Mouse (Mus musculus) brown adipose tissue, adult 24 weeks (tissue): ENCODE data around the gene Fars2. TPM values are rescaled to one million over a fixed set of nuclear protein-coding genes. Genes with fewer than 3 reads are reported as not detected.
A peak's percentile ranks its signal among the peaks of the same experiment; 100 is the strongest.

Experiments used
- H3K27ac ChIP-seq: fragments of 200-500 bp; replicated peaks from 2 replicates; pipeline ENCODE4 v1.5.1; 2012; ENCODE audit warnings: low read depth, mild to moderate bottlenecking, low read length
- H3K4me1 ChIP-seq: fragments of 200-500 bp; 2 replicates; pipeline ENCODE4 v1.6.1; 2012; ENCODE audit warnings: low read length, mixed read lengths; ENCODE audit not compliant: control insufficient read depth, insufficient read depth, insufficient read length
- H3K4me3 ChIP-seq: fragments of 200-500 bp; 2 replicates; pipeline ENCODE4 v1.5.1; 2012; ENCODE audit warnings: low read depth, mild to moderate bottlenecking, low read length, moderate library complexity; ENCODE audit not compliant: insufficient read depth
- polyA plus RNA-seq: library from polyadenylated mRNA; stranded (reverse); fragments of >200 nt; gene quantifications from 2 replicates; pipeline ENCODE4 v1.2.4, GENCODE M21; 2012; ENCODE audit not compliant: missing spikeins, insufficient read depth, insufficient read length

Gene Fars2
- polyA plus RNA-seq, 1 experiment = 91.4 TPM

- H3K27ac ChIP-seq = no peak overlapping the region
- no peaks in the 10 kb centered on the region for H3K4me1 ChIP-seq
- no peak overlapping the region for H3K4me3 ChIP-seq
Observed at GRCm38 (mm10) chr13:36720297-36721017, 603.2 kb downstream of the Fars2 start.

DNA sequence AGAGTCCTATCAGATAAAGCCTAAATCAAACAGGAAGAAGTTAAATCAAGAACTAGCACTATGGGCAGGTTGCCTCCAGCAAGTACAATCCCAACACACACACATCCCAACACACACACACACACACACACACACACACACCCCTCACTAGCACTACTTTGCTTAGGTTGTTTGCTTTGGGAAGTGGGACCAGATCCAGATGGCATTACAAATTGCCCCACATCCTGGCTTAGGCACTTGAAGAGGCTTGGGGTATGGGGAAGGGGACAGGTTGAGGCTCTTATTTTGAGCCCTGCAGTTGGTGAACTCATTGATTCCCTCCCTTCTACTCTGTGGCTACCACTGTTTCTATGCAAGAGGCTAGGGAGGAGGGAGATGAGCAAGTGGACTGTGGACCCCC is 605.1 kb downstream of the Fars2 start:
- H3K4me3 ChIP-seq = no peak overlapping the region
- H3K27ac ChIP-seq = no peak overlapping the region
- H3K4me1 ChIP-seq = no peaks in the 10 kb centered on the region

- H3K4me3 ChIP-seq = no peak overlapping the region
- no peaks in the 10 kb centered on the region for H3K4me1 ChIP-seq
- no peak overlapping the region for H3K27ac ChIP-seq
Observed at GRCm38 (mm10) chr13:36723726-36724300, 606.6 kb downstream of the Fars2 start.

DNA sequence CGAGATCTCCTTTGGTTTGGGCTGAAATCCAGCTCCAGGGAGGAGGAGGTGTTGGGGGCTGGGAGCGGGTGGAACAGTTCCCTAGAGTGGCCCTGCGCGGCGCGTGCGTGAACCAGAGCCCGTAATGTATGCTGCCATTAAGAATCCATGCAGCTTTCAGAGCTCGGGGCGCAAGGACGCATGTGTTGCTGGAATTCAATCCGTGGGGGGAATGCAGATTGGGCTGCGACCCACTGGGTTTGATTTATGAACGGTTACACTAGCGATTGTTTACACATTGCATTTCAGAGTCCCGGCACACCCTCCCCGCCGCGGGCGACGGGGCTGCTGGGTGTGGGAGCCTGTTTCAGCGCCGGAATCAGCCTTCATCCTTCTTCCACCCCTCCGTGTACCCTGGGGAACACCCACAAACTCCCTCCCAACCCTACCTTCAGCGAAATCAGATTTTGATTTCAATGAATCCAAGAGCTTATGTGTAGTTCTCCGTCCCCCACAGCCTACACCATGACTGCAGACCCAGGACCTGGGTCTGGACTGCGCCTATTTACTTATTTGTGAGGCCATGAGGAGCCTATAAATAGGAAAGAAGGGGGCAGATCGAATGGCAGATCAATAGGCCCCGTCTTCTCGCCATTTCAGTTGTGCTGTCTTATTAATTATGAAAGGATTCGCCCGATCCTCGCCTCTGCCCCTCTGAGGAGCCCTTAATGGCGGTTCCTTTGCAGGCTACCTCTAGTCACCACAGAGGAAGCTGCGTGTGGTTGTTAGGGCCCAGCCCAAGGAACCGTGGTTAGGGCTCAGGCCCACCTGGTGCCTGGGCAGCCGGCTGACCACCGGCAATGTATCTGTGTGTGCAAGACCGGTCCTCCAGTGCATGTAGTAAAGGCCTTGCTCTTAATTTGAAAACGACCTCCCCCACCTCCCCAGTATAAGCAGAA is 607.6 kb downstream of the Fars2 start:
- Histone ChIP-seq H3K27ac (no peak overlapping the region), H3K4me1 (no peaks in the 10 kb centered on the region), H3K4me3 (peak overlapping the region; percentile 5; the same call in 1 of the 2 replicates)

DNA sequence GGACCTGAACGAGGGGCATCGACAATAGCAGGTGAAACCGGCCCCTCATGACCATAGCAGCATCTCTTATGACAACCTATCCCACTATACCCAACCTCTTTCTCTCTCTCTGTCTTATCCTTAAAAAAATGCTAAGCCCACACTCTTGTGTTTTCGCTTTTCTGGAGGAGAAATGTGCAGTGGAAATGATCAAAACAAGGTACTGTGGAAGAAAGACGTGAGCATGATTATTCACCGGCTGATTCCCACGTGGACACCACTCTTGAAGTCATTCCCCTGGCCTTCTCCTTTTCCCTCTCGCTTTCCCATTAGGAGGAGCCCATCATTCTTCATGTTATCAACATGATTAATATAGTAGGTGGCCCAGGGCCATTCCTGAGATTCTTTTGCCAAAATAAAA is 608.7 kb downstream of the Fars2 start:
- Histone ChIP-seq H3K27ac (no peak overlapping the region), H3K4me1 (no peaks in the 10 kb centered on the region), H3K4me3 (no peak overlapping the region)

- H3K27ac ChIP-seq = no peak overlapping the region
- H3K4me3 ChIP-seq = no peak overlapping the region
Observed at GRCm38 (mm10) chr13:36726551-36726950, 609.3 kb downstream of the Fars2 start.

GRCm38 (mm10) chr13:36726951-36727778 is 610.0 kb downstream of the Fars2 start:
- Histone ChIP-seq H3K27ac (no peak overlapping the region), H3K4me1 (0 out of 2 replicates have a peak, but pooled peaks cover 2% of the 10 kb centered on the region), H3K4me3 (0 out of 2 replicates have a peak overlapping the region, but pooled peaks have one; percentile 1)

More at GRCm38 (mm10) chr13:36726551-36726950, 609.3 kb downstream of the Fars2 start:
- H3K4me1 ChIP-seq = 0 out of 2 replicates have a peak, but pooled peaks cover 2% of the 10 kb centered on the region

DNA sequence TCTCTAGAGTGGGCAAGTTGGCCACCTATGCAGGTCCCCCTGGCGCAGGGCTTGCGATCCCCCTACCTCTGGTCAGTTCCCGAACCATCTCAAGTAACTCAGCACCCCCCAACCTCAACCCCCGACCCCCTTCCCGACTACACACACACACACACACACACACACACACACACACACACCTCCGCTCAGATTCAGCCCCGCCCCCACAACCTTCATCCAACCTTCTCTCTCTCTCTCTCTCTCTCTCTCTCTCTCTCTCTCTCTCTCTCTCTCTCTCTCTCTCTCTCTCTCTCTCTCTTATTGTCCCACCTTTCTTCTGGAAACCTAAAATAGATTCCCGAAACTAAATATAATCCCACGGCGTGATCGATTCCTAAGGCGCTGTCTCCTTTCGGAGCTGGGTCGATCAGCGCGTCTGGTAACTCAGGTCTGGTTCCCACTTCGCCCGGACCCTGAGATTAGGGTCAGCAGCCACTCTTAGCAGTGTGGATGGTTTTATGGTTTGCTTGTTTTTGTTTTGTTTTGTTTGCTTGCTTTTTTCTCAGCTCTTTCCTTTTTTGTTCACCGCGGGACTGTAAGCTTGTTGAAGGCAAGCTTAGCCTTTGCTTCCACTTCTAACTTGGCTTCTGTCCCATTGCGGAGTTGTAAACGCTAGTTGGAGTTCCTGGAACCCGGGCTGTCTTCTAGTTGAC is 610.7 kb downstream of the Fars2 start:
- no peak overlapping the region for H3K27ac ChIP-seq
- H3K4me1 ChIP-seq = 0 out of 2 replicates have a peak, but pooled peaks cover 2% of the 10 kb centered on the region
- H3K4me3 ChIP-seq = no peak overlapping the region

GRCm38 (mm10) chr13:36728509-36728908 is 611.3 kb downstream of the Fars2 start:
- 0 out of 2 replicates have a peak, but pooled peaks cover 2% of the 10 kb centered on the region for H3K4me1 ChIP-seq
- no peak overlapping the region for H3K27ac ChIP-seq

DNA sequence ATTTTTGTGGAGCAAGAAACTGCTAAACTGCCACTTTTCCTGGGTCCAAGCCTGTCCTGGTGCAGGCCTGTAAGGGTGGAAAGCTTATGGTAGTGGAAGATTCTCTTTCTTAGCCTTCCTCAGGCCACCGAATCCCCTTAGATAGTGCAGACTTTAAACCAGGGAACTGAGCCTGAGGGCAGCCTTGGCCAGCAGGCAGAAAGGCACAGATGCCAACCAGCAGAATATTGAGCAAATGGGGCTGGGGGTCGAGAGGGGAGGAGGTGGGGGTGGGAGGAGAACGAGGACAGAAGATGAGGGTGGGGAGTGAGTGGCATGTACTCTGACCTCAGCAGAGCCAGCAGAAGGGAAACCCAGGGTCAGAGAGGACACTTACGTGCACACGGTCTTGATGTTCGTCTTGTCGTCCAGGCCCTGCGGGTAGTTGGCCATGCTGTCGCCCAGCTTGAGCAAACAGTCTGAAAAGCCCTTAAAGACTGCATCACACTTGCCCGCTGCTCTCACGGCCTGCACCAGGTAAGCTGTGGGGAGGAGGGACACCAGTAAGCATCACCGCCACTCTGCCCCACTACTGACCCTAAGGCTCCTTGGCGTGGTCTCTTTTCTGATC is 612.6 kb downstream of the Fars2 start:
- Histone ChIP-seq H3K27ac (no peak overlapping the region), H3K4me1 (0 out of 2 replicates have a peak, but pooled peaks cover 2% of the 10 kb centered on the region), H3K4me3 (no peak overlapping the region)

More at GRCm38 (mm10) chr13:36728509-36728908, 611.3 kb downstream of the Fars2 start:
- H3K4me3 ChIP-seq = no peak overlapping the region

- Histone ChIP-seq H3K4me1 (0 out of 2 replicates have a peak, but pooled peaks cover 2% of the 10 kb centered on the region), H3K4me3 (no peak overlapping the region), H3K27ac (no peak overlapping the region)
Observed at GRCm38 (mm10) chr13:36730341-36730761, 613.1 kb downstream of the Fars2 start.

DNA sequence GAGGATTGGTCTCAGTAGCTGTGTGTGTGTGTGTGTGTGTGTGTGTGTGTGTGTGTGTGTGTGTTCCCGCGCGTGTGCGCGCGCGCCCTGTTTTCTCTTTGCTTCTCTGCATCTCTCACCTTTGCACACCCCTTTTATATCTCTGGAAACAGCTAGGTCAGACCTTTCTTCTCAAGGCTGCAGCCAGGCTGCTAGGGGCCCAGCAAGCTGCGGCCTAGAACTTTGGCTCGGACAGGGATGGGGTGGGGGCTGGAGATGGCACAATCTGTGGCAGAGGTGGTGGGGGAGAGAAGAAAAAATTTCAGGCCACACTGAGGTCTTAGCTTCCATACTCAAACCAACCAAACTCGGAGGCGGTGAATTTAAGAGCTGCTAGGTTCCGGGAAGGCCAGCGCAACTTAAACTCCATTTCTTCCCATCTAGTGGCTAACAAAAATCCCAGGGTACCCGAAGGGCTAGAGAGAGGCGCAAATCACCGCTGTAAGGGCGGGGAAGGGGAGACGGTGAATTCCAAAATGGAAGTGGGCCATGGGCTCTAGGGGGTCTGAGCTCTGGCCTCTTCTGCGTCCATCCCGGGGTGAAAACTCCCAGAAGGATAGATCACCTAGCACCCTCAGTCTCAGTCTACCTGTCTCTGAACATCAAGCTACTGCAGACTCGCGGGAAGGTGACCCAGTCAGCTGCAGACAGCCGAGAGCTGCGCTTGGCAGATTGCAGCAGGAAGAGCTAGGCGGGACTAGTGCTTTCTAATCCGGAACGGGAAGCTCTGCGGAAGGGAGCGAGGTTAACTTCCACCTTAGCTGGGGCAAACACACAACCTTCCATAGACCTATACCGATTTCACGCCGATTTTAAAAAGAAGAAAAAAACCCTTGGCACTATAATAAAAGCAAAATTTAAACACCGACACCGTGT is 614.1 kb downstream of the Fars2 start:
- Histone ChIP-seq H3K27ac (no peak overlapping the region), H3K4me3 (peak overlapping the region; percentile 45), H3K4me1 (0 out of 2 replicates have a peak, but pooled peaks cover 2% of the 10 kb centered on the region)
